Mouse (Mus musculus) liver, embryonic 16.5 days (tissue): ENCODE data around the gene Parp3. TPM values are rescaled to one million over a fixed set of nuclear protein-coding genes. Genes with fewer than 3 reads are reported as not detected.

Experiments
- ATAC-seq: fragments of 200-750 bp; cut with Nextera tagmentation; 2 replicates; pipeline ENCODE4 v1.8.0; 2017; ENCODE audit warnings: low read depth, mild to moderate bottlenecking, moderate number of reproducible peaks, moderate library complexity
- H3K27ac ChIP-seq: fragments of 300-500 bp; sonication (generic); 2 replicates; pipeline ENCODE4 v1.5.1; 2014; ENCODE audit warnings: mild to moderate bottlenecking, low read length
- H3K27me3 ChIP-seq: fragments of 300-500 bp; sonication (generic); 2 replicates; pipeline ENCODE4 v1.6.1; 2014; ENCODE audit warnings: low read depth, low read length, mixed read lengths; ENCODE audit not compliant: control insufficient read depth, insufficient read depth
- H3K36me3 ChIP-seq: fragments of 300-500 bp; sonication (generic); 2 replicates; pipeline ENCODE4 v1.6.1; 2014; ENCODE audit warnings: mild to moderate bottlenecking; ENCODE audit not compliant: control insufficient read depth, insufficient read depth
- H3K4me1 ChIP-seq: fragments of 300-500 bp; sonication (generic); 2 replicates; pipeline ENCODE4 v1.6.1; 2014; ENCODE audit warnings: low read depth, low read length, mixed read lengths; ENCODE audit not compliant: control insufficient read depth
- H3K4me2 ChIP-seq: fragments of 300-500 bp; sonication (generic); 2 replicates; pipeline ENCODE4 v1.6.1; 2014; ENCODE audit warnings: low read depth, low read length, mixed read lengths
- H3K4me3 ChIP-seq: fragments of 300-500 bp; sonication (generic); 2 replicates; pipeline ENCODE4 v1.5.1; 2014; ENCODE audit warnings: low read depth, mild to moderate bottlenecking, low read length
- H3K9ac ChIP-seq: fragments of 300-500 bp; sonication (generic); 2 replicates; pipeline ENCODE4 v1.6.1; 2014; ENCODE audit warnings: low read depth, low read length
- H3K9me3 ChIP-seq: fragments of 300-500 bp; sonication (generic); replicated peaks from 2 replicates; pipeline ENCODE4 v1.6.1; 2016; ENCODE audit warnings: low read length; ENCODE audit not compliant: control insufficient read depth
- WGBS: fragments of 180-500 bp; shearing (Covaris S2); extraction: QIAGEN DNeasy Blood & Tissue Kit; methylation state at CpG from one replicate; pipeline ENCODE4 v1.1.7; 2014; ENCODE audit not compliant: insufficient replicate concordance; 5-methylcytosine and 5-hydroxymethylcytosine counted together
- polyA plus RNA-seq: library from polyadenylated mRNA; unstranded; fragments of >200 nt; fragmentation: Nextera tagmentation; extraction: Ambion mirVana; gene quantifications from 2 replicates; pipeline ENCODE4 v1.2.1, GENCODE M21; 2015

Parp3 gene
- polyA plus RNA-seq, 1 experiment from 2014 or later: 1.3 TPM

DNA sequence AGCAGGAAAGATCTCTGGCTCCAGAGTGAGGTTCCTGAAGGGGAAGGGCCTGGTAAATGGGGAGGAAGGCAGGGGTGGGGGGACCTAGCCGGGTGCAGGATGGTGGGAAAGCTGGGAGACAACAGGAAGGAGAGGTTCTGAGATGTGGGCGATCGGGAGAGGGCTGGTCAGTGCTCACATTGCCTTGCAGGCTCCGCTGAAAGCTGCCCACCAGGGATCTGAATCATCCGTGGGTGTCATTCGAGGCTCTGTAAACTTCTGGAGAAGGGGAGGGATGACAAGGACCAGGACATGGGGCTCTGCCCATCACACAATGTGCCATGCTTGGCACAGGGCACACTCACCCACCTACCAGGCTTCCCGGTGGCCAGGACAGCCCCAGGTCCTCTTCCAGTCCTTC lies 43.4 kb downstream of the Parp3 start:
- WGBS: 72% methylated on average over 7 of the region's 7 CpGs
- H3K4me2 ChIP-seq: no peak overlapping the region
- no peak overlapping the region for H3K27ac ChIP-seq
- no peak overlapping the region for H3K9ac ChIP-seq
- H3K9me3 ChIP-seq: no peaks in the 10 kb centered on the region
- no peaks in the 10 kb centered on the region for H3K27me3 ChIP-seq
- no peak for ATAC-seq
- peaks cover 16% of the 10 kb centered on the region for H3K36me3 ChIP-seq
- peaks cover 55% of the 10 kb centered on the region for H3K4me1 ChIP-seq
- no peak overlapping the region for H3K4me3 ChIP-seq

DNA sequence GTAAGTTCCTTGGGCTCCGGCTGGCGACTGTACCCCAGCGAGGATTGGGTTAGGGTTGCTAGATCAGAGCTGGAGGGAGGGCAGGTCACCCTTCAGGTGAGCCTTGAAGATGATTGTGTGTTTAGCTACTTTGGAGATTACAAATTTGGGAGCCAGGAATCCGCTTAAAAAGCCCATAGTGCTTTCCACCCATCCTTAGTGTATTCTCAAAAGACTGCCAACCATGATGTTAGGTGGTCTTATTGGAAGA lies 46.8 kb downstream of the Parp3 start:
- no peaks in the 10 kb centered on the region for H3K9me3 ChIP-seq
- peaks cover 16% of the 10 kb centered on the region for H3K36me3 ChIP-seq
- H3K4me1 ChIP-seq: peaks cover 36% of the 10 kb centered on the region
- H3K9ac ChIP-seq: peak overlapping the region; percentile 81
- under 1% methylated on average over 4 of the region's 4 CpGs for WGBS
- no peaks in the 10 kb centered on the region for H3K27me3 ChIP-seq
- H3K4me2 ChIP-seq: peak overlapping the region; percentile 94
- peak overlapping the region; percentile 75 for H3K4me3 ChIP-seq
- ATAC-seq: no peak
- H3K27ac ChIP-seq: peak overlapping the region; percentile 80

DNA sequence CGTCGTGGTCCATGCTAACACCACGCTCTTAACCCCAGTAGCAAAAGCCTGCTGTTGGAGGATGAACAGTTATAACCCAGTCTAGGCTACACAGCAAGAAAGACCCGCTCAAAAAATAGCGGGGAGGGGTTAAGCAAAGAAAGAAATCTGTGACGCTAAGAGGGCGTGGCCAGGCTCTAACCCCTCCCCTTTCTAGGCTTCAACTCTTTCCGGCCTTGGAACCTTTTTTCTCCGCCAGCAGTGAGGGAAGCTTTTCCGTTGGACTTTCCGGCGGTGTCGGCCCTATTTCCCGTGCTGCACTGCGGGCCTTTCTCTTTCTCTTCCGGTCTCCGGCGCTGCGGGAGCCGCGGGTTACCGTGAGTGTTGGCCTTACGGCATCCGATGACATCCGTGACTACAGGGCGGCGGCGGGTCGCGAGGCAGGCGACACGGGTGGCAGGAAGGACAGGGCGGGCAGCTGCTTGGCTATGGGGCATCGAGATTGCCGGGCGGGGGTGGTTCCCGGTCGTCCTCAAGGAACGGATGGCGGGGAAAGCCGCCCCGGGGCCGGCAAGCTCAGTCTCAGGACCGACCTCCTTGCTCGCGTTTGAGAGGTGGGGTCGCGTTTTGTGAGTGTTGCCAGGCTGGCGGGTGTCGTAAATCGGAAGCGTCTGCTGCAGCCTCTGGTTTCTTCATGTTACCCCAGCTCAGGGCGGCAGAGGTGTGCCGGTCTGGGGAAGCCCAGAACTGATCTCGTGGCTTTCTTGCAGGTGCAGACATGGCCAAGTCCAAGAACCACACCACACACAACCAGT lies 47.3 kb downstream of the Parp3 start, which contains the start of gene Rpl29:
Rpl29 (plus strand) TSS at position 234 of the 794 bp plus-strand sequence.
- Histone ChIP-seq H3K4me3 (peak within 1 kb of the TSS; percentile 75), H3K9ac (peak within 1 kb of the TSS; percentile 81), H3K27me3 (no peaks in the 10 kb centered on the region), H3K4me2 (peak within 1 kb of the TSS; percentile 94), H3K4me1 (peaks cover 36% of the 10 kb centered on the region), H3K27ac (peak within 1 kb of the TSS; percentile 88), H3K9me3 (no peaks in the 10 kb centered on the region), H3K36me3 (peaks cover 16% of the 10 kb centered on the region)
- WGBS: under 1% methylated on average over 55 of the region's 55 CpGs
- peak; percentile 88 for ATAC-seq

DNA sequence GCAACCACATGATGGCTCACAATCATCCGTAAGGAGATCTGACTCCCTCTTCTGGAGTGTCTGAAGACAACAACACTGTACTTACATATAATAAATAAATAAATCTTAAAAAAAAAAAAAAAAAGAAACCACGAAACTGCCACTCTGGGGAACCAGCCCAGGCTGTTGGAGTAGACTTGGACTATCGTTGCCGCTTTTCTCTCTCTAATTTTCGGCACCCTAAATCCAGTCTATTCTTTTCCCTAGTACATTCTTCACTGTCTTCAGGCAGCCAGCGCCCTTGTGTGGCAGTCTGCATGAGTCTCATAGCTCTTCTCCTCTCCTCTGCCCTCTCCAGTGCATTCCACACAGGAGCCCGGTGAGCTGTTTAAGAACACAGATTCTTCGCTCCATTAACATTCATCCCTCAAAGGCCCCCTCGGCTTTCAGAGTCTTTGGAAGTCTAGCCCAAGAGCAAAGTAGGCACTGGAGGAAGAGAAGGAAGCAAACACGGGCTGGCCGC lies 48.0 kb downstream of the Parp3 start:
- WGBS: 11% methylated on average over 11 of the region's 11 CpGs
- Histone ChIP-seq H3K4me1 (peaks cover 34% of the 10 kb centered on the region), H3K4me3 (peak overlapping the region; percentile 75), H3K27me3 (no peaks in the 10 kb centered on the region), H3K36me3 (peaks cover 16% of the 10 kb centered on the region), H3K27ac (peak overlapping the region; percentile 88), H3K9me3 (no peaks in the 10 kb centered on the region), H3K9ac (peak overlapping the region; percentile 61), H3K4me2 (peak overlapping the region; percentile 94)
- ATAC-seq: peak; percentile 17; the same call in 1 of the 2 replicates

DNA sequence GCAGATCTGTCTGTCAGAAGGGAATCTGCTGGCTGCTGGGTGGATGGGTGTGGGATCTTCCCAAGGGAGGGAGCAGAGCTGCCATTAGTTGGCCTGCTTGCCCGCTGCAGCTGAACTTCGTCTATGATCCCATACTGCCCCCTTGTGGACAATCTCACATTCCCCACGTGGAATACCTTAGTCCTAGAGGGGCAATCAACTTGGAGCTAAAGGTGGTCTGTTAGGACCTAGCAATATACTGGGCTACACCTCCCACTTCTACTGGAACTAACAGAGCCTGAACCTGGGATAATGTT lies 54.9 kb downstream of the Parp3 start:
- H3K27me3 ChIP-seq: peaks cover 40% of the 10 kb centered on the region
- no peak overlapping the region for H3K4me3 ChIP-seq

DNA sequence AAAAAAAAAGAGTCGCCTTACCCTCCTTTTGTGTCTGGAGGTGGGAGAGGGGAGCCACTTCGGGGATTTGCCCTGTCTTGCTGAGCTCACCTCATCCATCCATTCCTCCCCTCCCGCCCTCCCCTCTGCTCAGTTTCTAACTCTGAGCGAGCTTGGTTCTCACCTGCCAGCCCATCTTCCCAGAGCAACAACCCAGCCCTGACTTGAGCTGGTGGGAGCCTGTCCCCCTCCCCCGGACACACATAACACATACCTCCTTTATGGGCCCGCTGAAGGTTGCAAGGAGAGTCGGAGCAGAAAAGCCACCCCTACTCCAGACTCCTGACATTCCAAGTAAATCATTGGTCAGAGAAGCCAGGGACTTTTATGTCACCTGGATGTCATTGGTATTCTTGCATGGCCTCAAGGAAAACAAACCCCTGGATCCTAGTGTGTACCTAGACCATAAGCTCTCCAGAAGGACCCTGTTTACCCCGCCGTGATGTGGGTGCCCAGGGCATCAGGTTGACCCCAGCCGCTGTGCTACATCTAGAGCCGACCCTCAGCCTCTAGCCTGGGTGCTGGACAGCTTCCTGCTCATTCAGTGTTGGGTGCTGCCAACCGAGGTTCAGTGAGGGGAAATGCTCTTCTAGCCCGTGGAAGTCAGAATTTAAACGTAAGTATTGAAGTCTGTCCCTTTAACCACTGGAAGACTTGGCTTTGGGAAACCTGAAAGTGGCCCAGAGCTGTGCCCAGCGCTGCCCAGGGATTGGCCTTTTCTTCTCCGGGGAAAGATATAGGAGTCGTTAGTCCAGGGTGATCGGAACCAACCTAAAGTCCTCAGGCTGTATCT lies 55.5 kb downstream of the Parp3 start:
- Histone ChIP-seq H3K9ac (no peak overlapping the region), H3K27me3 (peaks cover 40% of the 10 kb centered on the region), H3K27ac (no peak overlapping the region), H3K36me3 (no peaks in the 10 kb centered on the region), H3K4me2 (0 out of 2 replicates have a peak overlapping the region, but pooled peaks have one; percentile 11), H3K4me3 (no peak overlapping the region), H3K4me1 (peaks cover 11% of the 10 kb centered on the region), H3K9me3 (no peaks in the 10 kb centered on the region)
- 0 out of 2 replicates have a peak, but pooled peaks have one; percentile 11 for ATAC-seq
- 13% methylated on average over 18 of the region's 18 CpGs for WGBS

More for the DNA sequence above, 54.9 kb downstream of the Parp3 start:
- H3K4me1 ChIP-seq: peaks cover 11% of the 10 kb centered on the region
- H3K36me3 ChIP-seq: no peaks in the 10 kb centered on the region
- 0 out of 2 replicates have a peak overlapping the region, but pooled peaks have one; percentile 11 for H3K4me2 ChIP-seq
- no peak overlapping the region for H3K9ac ChIP-seq
- H3K9me3 ChIP-seq: no peaks in the 10 kb centered on the region
- H3K27ac ChIP-seq: no peak overlapping the region
- peak; percentile 47 for ATAC-seq
- 0% methylated on average over 3 of the region's 3 CpGs for WGBS

DNA sequence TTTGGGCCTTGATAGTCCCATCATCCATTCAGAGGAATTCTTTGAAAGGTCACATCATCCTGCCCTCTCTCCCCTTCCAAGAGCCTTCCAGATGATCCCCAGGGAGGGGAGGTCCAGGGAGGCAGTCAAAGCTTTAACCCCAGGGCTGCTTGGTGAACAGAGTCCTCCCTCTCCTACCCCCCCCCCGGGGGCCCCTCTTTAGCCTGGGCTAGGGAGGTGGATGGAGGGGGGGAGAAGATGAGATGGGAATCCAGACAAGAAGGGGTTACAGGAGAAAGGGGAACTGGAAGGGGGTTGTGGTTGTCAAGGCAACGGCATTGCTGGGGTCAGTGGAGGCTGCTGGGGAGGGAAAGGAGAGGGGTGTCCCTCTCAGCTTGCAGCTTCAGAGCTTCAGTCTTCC lies 56.1 kb downstream of the Parp3 start:
- H3K4me1 ChIP-seq: peaks cover 11% of the 10 kb centered on the region
- H3K9ac ChIP-seq: no peak overlapping the region
- H3K9me3 ChIP-seq: no peaks in the 10 kb centered on the region
- ATAC-seq: no peak
- H3K4me2 ChIP-seq: no peak overlapping the region
- peaks cover 40% of the 10 kb centered on the region for H3K27me3 ChIP-seq
- no peak overlapping the region for H3K27ac ChIP-seq
- 0% methylated on average over 2 of the region's 2 CpGs for WGBS
- no peaks in the 10 kb centered on the region for H3K36me3 ChIP-seq
- H3K4me3 ChIP-seq: no peak overlapping the region
